ENCODE assay signal across 26 mouse cellular contexts in the genomic region with DNA sequence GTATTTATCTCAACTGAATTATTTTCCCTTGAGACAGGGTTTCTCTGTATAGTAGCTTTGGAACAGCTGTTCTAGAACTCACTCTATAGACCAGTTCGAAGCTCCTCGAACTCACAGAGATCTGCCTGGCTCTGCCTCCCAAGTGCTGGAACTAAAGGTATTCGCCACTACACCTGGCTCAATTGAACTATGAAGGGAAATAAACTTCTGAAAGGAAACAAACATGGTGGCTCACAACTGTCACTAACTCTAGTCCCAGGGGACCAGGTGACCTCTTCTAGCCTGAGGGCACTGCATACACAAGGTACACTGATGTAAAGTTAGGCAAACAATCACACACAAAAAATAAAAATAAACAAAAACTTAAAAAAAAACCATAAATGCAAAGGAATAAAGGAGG. TPM values are rescaled to one million over a fixed set of nuclear protein-coding genes. Genes with fewer than 3 reads are reported as not detected.
A peak's percentile ranks its signal among the peaks of the same experiment; 100 is the strongest.
DNase-seq lines count a peak whose midpoint lies in the region; ATAC-seq and TF ChIP-seq lines count a peak whose summit lies in the region.
"Had no signal": no experiment of that assay in that cellular context is flagged by ENCODE, and none has a peak within 500 bp of the region (broad histone marks: within the 10 kb centered on the region; RNA-seq: fewer than 3 reads in every experiment).

No protein-coding gene starts in this region.

- peaks cover 50% of the 10 kb centered on the region for H3K4me1 ChIP-seq in embryonic facial prominence, embryonic 13.5 days
- H3K4me1 ChIP-seq in embryonic facial prominence, embryonic 10.5 days: peaks cover 52% of the 10 kb centered on the region
- peaks cover 28 to 56% of the 10 kb centered on the region in 2 experiments for H3K4me1 ChIP-seq in heart, embryonic 14.5 days (ENCODE audit: control insufficient read depth in 2 of 2, insufficient read depth in 2 of 2, low read length in 2 of 2)
- H3K4me1 ChIP-seq in lung, postnatal 0 days (ENCODE audit: insufficient read depth, low read depth, low read length): peaks cover 9% of the 10 kb centered on the region; the same call in 1 of the 2 replicates
- peaks cover 34% of the 10 kb centered on the region for H3K4me1 ChIP-seq in limb, embryonic 14.5 days (ENCODE audit: control insufficient read depth, insufficient read depth, low read length)

- WGBS in embryonic facial prominence, embryonic 13.5 days: 87% methylated on average over 3 of the region's 3 CpGs
- WGBS in embryonic facial prominence, embryonic 10.5 days: 94% methylated on average over 3 of the region's 3 CpGs
- WGBS in heart, embryonic 14.5 days: 85% methylated on average over 3 of the region's 3 CpGs
- 90% methylated on average over 3 of the region's 3 CpGs for WGBS in lung, postnatal 0 days
- 90% methylated on average over 3 of the region's 3 CpGs for WGBS in limb, embryonic 14.5 days

- H3K9me3 ChIP-seq in embryonic facial prominence, embryonic 13.5 days: no peaks in the 10 kb centered on the region
- no peaks in the 10 kb centered on the region for H3K9me3 ChIP-seq in embryonic facial prominence, embryonic 10.5 days
- no peaks in the 10 kb centered on the region for H3K9me3 ChIP-seq in heart, embryonic 14.5 days (ENCODE audit: control insufficient read depth, low read length)
- H3K9me3 ChIP-seq in lung, postnatal 0 days (ENCODE audit: low read length): no peaks in the 10 kb centered on the region
- no peaks in the 10 kb centered on the region for H3K9me3 ChIP-seq in limb, embryonic 14.5 days (ENCODE audit: control insufficient read depth, low read length)
- H3K9me3 ChIP-seq: hindbrain, embryonic 12.5 days; midbrain, embryonic 10.5 days; stomach, embryonic 15.5 days had no signal

- 0 out of 2 replicates have a peak overlapping the region, but pooled peaks have one; percentile 88 for H3K27ac ChIP-seq in embryonic facial prominence, embryonic 13.5 days
- no peak overlapping the region for H3K27ac ChIP-seq in embryonic facial prominence, embryonic 10.5 days (replicated peaks)
- H3K27ac ChIP-seq in heart, embryonic 14.5 days (replicated peaks in 1 of 2; ENCODE audit: control insufficient read depth in 1 of 2, insufficient read depth in 1 of 2, low read depth in 2 of 2, low read length in 2 of 2): peak overlapping the region; percentile 29 to 80
- H3K27ac ChIP-seq in lung, postnatal 0 days (ENCODE audit: low read length): peak overlapping the region; percentile 65
- H3K27ac ChIP-seq in limb, embryonic 14.5 days (replicated peaks; ENCODE audit: low read depth, low read length): peak overlapping the region; percentile 74
- H3K27ac ChIP-seq: layer of hippocampus, adult 2 months; macrophage had no signal

- H3K36me3 ChIP-seq in embryonic facial prominence, embryonic 13.5 days: no peaks in the 10 kb centered on the region
- H3K36me3 ChIP-seq in embryonic facial prominence, embryonic 10.5 days (replicated peaks): no peaks in the 10 kb centered on the region
- no peaks in the 10 kb centered on the region for H3K36me3 ChIP-seq in heart, embryonic 14.5 days (ENCODE audit: control insufficient read depth, insufficient read depth, low read length)
- H3K36me3 ChIP-seq in lung, postnatal 0 days (ENCODE audit: insufficient read depth, low read length): no peaks in the 10 kb centered on the region
- no peaks in the 10 kb centered on the region for H3K36me3 ChIP-seq in limb, embryonic 14.5 days (ENCODE audit: control insufficient read depth, insufficient read depth, low read length)
- H3K36me3 ChIP-seq: hindbrain, embryonic 12.5 days; midbrain, embryonic 10.5 days; stomach, embryonic 15.5 days had no signal

- no peak overlapping the region for H3K4me2 ChIP-seq in embryonic facial prominence, embryonic 13.5 days
- H3K4me2 ChIP-seq in heart, embryonic 14.5 days (ENCODE audit: low read length): peak overlapping the region; percentile 54
- H3K4me2 ChIP-seq in lung, postnatal 0 days (replicated peaks; ENCODE audit: low read depth, low read length): no peak overlapping the region
- no peak overlapping the region for H3K4me2 ChIP-seq in limb, embryonic 14.5 days (replicated peaks; ENCODE audit: low read depth, low read length, severe bottlenecking)

- ATAC-seq in embryonic facial prominence, embryonic 13.5 days (ENCODE audit: insufficient number of reproducible peaks, insufficient read depth, low FRiP score, low TSS enrichment, low read depth): no peak
- no peak for ATAC-seq in heart, embryonic 14.5 days (ENCODE audit: insufficient number of reproducible peaks, insufficient read depth, low FRiP score, low read depth)
- no peak for ATAC-seq in lung, postnatal 0 days
- ATAC-seq in limb, embryonic 14.5 days (ENCODE audit: low FRiP score, low read depth): no peak
- ATAC-seq: CD4-positive, CD25-positive, alpha-beta regulatory T cell, adult 4 months; inflammation-experienced regulatory T-cells, adult 6 months had no signal

- intact Hi-C loops in heart, postnatal 14 days (cut with DNase I): loop anchor here (2.0 to 5.0 kb wide), 3 partner anchors 41 to 84 kb away; no protein-coding TSS in a partner anchor

- no peak for TF ChIP-seq EP300 in lung, postnatal 0 days (IDR thresholded peaks at IDR 0.05)

- no peak overlapping the region for H3K4me3 ChIP-seq in embryonic facial prominence, embryonic 13.5 days
- no peak overlapping the region for H3K4me3 ChIP-seq in embryonic facial prominence, embryonic 10.5 days
- H3K4me3 ChIP-seq in heart, embryonic 14.5 days (ENCODE audit: control insufficient read depth in 1 of 2, insufficient read depth in 1 of 2, low read depth in 1 of 2, low read length in 2 of 2): no peak overlapping the region
- no peak overlapping the region for H3K4me3 ChIP-seq in lung, postnatal 0 days (ENCODE audit: low read depth, low read length)
- no peak overlapping the region for H3K4me3 ChIP-seq in limb, embryonic 14.5 days (replicated peaks; ENCODE audit: low read length)
- H3K4me3 ChIP-seq: hindbrain, embryonic 12.5 days; layer of hippocampus, adult 2 months; midbrain, embryonic 10.5 days; stomach, embryonic 15.5 days had no signal

- H3K9ac ChIP-seq in embryonic facial prominence, embryonic 13.5 days: no peak overlapping the region
- H3K9ac ChIP-seq in heart, embryonic 14.5 days (ENCODE audit: low read length): peak overlapping the region; percentile 54
- H3K9ac ChIP-seq in lung, postnatal 0 days (replicated peaks; ENCODE audit: low read depth): no peak overlapping the region
- no peak overlapping the region for H3K9ac ChIP-seq in limb, embryonic 14.5 days (ENCODE audit: low read depth, low read length, severe bottlenecking)
- H3K9ac ChIP-seq: forebrain, postnatal 0 days; hindbrain, embryonic 12.5 days; stomach, embryonic 15.5 days had no signal

- TF ChIP-seq CTCF in lung, postnatal 0 days (IDR thresholded peaks at IDR 0.05): no peak

- H3K27me3 ChIP-seq in embryonic facial prominence, embryonic 13.5 days: no peaks in the 10 kb centered on the region
- H3K27me3 ChIP-seq in embryonic facial prominence, embryonic 10.5 days (replicated peaks; ENCODE audit: low read depth, poor library complexity, severe bottlenecking): no peaks in the 10 kb centered on the region
- H3K27me3 ChIP-seq in heart, embryonic 14.5 days (ENCODE audit: control insufficient read depth, insufficient read depth, low read length): no peaks in the 10 kb centered on the region
- H3K27me3 ChIP-seq in lung, postnatal 0 days (replicated peaks; ENCODE audit: insufficient read depth, low read length): no peaks in the 10 kb centered on the region
- no peaks in the 10 kb centered on the region for H3K27me3 ChIP-seq in limb, embryonic 14.5 days (ENCODE audit: control insufficient read depth, insufficient read depth, low read length)
- H3K27me3 ChIP-seq: hindbrain, embryonic 12.5 days; Patski; stomach, embryonic 15.5 days had no signal

- TF ChIP-seq POLR2A in limb, embryonic 14.5 days (IDR thresholded peaks at IDR 0.05; ENCODE audit: borderline replicate concordance, extremely low read depth, insufficient read depth, insufficient read length): no peak

- DNase-seq in embryonic facial prominence, embryonic 10.5 days (ENCODE audit: low spot score): no peak
- DNase-seq in heart, postnatal 14 days: no peak
- DNase-seq in lung, postnatal 0 days (ENCODE audit: low spot score): no peak
- no peak for DNase-seq in lung, postnatal 25 days (ENCODE audit: low spot score)
- no peak for DNase-seq in limb, embryonic 14.5 days (ENCODE audit: low spot score)
- no peak for DNase-seq in right cerebral cortex, postnatal 25 days
- DNase-seq: adrenal gland, postnatal 10 days; cerebellum, adult 9-10 months; gastrocnemius, postnatal 36 days; kidney, adult 8-10 months; layer of hippocampus, postnatal 36 days; liver; right cerebral cortex, postnatal 14 days; thymus, adult 18-20 months; thymus, postnatal 4 days had no signal

RNA-seq across cellular contexts. Expression of gene Wwc2, which starts 57.6 kb away (rescaled TPM):
- polyA plus RNA-seq in embryonic facial prominence, embryonic 13.5 days (2015; fragmentation: Nextera tagmentation; extraction: Ambion mirVana): 12.5 and 12.9 TPM in 2 replicates
- polyA plus RNA-seq in embryonic facial prominence, embryonic 10.5 days (2016; fragmentation: Nextera tagmentation; extraction: Ambion mirVana): 10.6 and 11.1 TPM in 2 replicates
- 13.5 and 14.7 TPM in 2 replicates for polyA plus RNA-seq in heart, embryonic 14.5 days (2014; fragmentation: Nextera tagmentation; extraction: Ambion mirVana)
- 10 to 100 TPM; 33.2 to 33.4 TPM for total RNA-seq in heart, postnatal 14 days (2021)
- polyA plus RNA-seq in lung, postnatal 0 days (2015; fragmentation: Nextera tagmentation; extraction: Ambion mirVana): 19.1 and 23.1 TPM in 2 replicates
- 10.9 and 11.4 TPM in 2 replicates for polyA plus RNA-seq in limb, embryonic 14.5 days (2012; rRNA removed)
- polyA plus RNA-seq in limb, embryonic 14.5 days (2014; fragmentation: Nextera tagmentation; extraction: Ambion mirVana): 13.5 and 14.6 TPM in 2 replicates
